Mouse (Mus musculus) CD8-positive naive resting alpha-beta T cell, adult 2 months (primary cell): Measurements from ENCODE around the gene Olfr680-ps1.
"Not testable (repeated sequence)": the region's sequence is repeated elsewhere in the genome, so short reads cannot be mapped to it uniquely, and the experiment has no call there.

Experiments
- DNase-seq, 2 experiments: peaks; one replicate each; pipeline ENCODE4 v3.0.0; 2022; ENCODE audit warnings: low read depth in 2 of 2, low spot score in 2 of 2

Gene Olfr680-ps1

GRCm38 (mm10) chr7:105092717-105093116 is at the start of gene Olfr680-ps1:
Olfr680-ps1 (minus strand) TSS chr7:105092817.
- not testable (repeated sequence) for DNase-seq

GRCm38 (mm10) chr7:105141275-105141674 is 48.7 kb upstream of the Olfr680-ps1 start:
- no peak for DNase-seq

- no peak for DNase-seq
Observed at GRCm38 (mm10) chr7:105116536-105116935, 23.9 kb upstream of the Olfr680-ps1 start, which contains the start of gene Olfr681. Olfr681 (plus strand) TSS chr7:105116836.

GRCm38 (mm10) chr7:105080905-105081304 is 11.7 kb downstream of the Olfr680-ps1 start, which contains the start of gene Olfr679:
Olfr679 (plus strand) TSS chr7:105081205.
- DNase-seq, result no peak

GRCm38 (mm10) chr7:105064175-105064574 is 28.4 kb downstream of the Olfr680-ps1 start, which contains the start of gene Olfr678:
Olfr678 (plus strand) TSS chr7:105064475.
- no peak for DNase-seq

- DNase-seq, result no peak
Observed at GRCm38 (mm10) chr7:105058951-105059350, 33.7 kb downstream of the Olfr680-ps1 start.
